Mouse (Mus musculus): Measurements from ENCODE around the gene Tmem258. TPM values are rescaled to one million over a fixed set of nuclear protein-coding genes. Genes with fewer than 3 reads are reported as not detected.

Tmem258 gene
- polyA plus RNA-seq, 1 experiment = 135 TPM

GRCm38 (mm10) chr19:10204616-10205001, 795 bp downstream of the Tmem258 start:
- DNase-seq = peak; percentile 65
- Histone ChIP-seq H3K4me3 (ENCODE audit: insufficient read depth, low read depth, low read length) (peak overlapping the region; percentile 41), H3K4me1 (ENCODE audit: control insufficient read depth, insufficient read depth, low read length) (peaks cover 2% of the 10 kb centered on the region; the same call in 1 of the 2 replicates), H3K27ac (ENCODE audit: insufficient read depth, low read depth, low read length) (no peak overlapping the region), H3K36me3 (ENCODE audit: control insufficient read depth, insufficient read depth, low read length) (no peaks in the 10 kb centered on the region), H3K27me3 (replicated peaks; ENCODE audit: control insufficient read depth, insufficient read depth, low read length) (no peaks in the 10 kb centered on the region)
- WGBS = under 1% methylated on average over 5 of the region's 5 CpGs
- peak; percentile 33 for TF ChIP-seq CTCF (conservative IDR thresholded peaks at IDR 0.05; ENCODE audit: insufficient read depth, insufficient read length, low read depth, low read length)
- TF ChIP-seq POLR2A (IDR thresholded peaks at IDR 0.05; ENCODE audit: low read depth, low read length) = no peak

- no peak for TF ChIP-seq CTCF (conservative IDR thresholded peaks at IDR 0.05; ENCODE audit: insufficient read depth, insufficient read length, low read depth, low read length)
- no peak for TF ChIP-seq POLR2A (IDR thresholded peaks at IDR 0.05; ENCODE audit: low read depth, low read length)
- H3K4me1 ChIP-seq (ENCODE audit: control insufficient read depth, insufficient read depth, low read length) = peaks cover 2% of the 10 kb centered on the region; the same call in 1 of the 2 replicates
- H3K4me3 ChIP-seq (ENCODE audit: insufficient read depth, low read depth, low read length) = no peak overlapping the region
- 58% methylated on average over 6 of the region's 6 CpGs for WGBS
- H3K27ac ChIP-seq (ENCODE audit: insufficient read depth, low read depth, low read length) = no peak overlapping the region
- H3K36me3 ChIP-seq (ENCODE audit: control insufficient read depth, insufficient read depth, low read length) = no peaks in the 10 kb centered on the region
- no peaks in the 10 kb centered on the region for H3K27me3 ChIP-seq (replicated peaks; ENCODE audit: control insufficient read depth, insufficient read depth, low read length)
- DNase-seq = no peak
Observed at GRCm38 (mm10) chr19:10205051-10205450, 1.2 kb downstream of the Tmem258 start.

- H3K4me1 ChIP-seq (ENCODE audit: control insufficient read depth, insufficient read depth, low read length) = peaks cover 2% of the 10 kb centered on the region; the same call in 1 of the 2 replicates
- no peak for TF ChIP-seq POLR2A (IDR thresholded peaks at IDR 0.05; ENCODE audit: low read depth, low read length)
- TF ChIP-seq CTCF (conservative IDR thresholded peaks at IDR 0.05; ENCODE audit: insufficient read depth, insufficient read length, low read depth, low read length) = no peak
- no peaks in the 10 kb centered on the region for H3K27me3 ChIP-seq (replicated peaks; ENCODE audit: control insufficient read depth, insufficient read depth, low read length)
- WGBS = 88% methylated on average over 3 of the region's 3 CpGs
- DNase-seq = no peak
- no peaks in the 10 kb centered on the region for H3K36me3 ChIP-seq (ENCODE audit: control insufficient read depth, insufficient read depth, low read length)
- H3K4me3 ChIP-seq (ENCODE audit: insufficient read depth, low read depth, low read length) = no peak overlapping the region
- H3K27ac ChIP-seq (ENCODE audit: insufficient read depth, low read depth, low read length) = no peak overlapping the region
Observed at GRCm38 (mm10) chr19:10208851-10209250, 5.0 kb downstream of the Tmem258 start.

- TF ChIP-seq CTCF (conservative IDR thresholded peaks at IDR 0.05; ENCODE audit: insufficient read depth, insufficient read length, low read depth, low read length) (no peak), POLR2A (IDR thresholded peaks at IDR 0.05; ENCODE audit: low read depth, low read length) (no peak)
- Histone ChIP-seq H3K4me3 (ENCODE audit: insufficient read depth, low read depth, low read length) (no peak overlapping the region), H3K4me1 (ENCODE audit: control insufficient read depth, insufficient read depth, low read length) (no peaks in the 10 kb centered on the region), H3K27ac (ENCODE audit: insufficient read depth, low read depth, low read length) (no peak overlapping the region), H3K36me3 (ENCODE audit: control insufficient read depth, insufficient read depth, low read length) (no peaks in the 10 kb centered on the region), H3K27me3 (replicated peaks; ENCODE audit: control insufficient read depth, insufficient read depth, low read length) (no peaks in the 10 kb centered on the region)
- DNase-seq = no peak
- WGBS = 79% methylated on average over 4 of the region's 4 CpGs
Observed at GRCm38 (mm10) chr19:10210885-10211284, 7.1 kb downstream of the Tmem258 start.

- TF ChIP-seq CTCF (conservative IDR thresholded peaks at IDR 0.05; ENCODE audit: insufficient read depth, insufficient read length, low read depth, low read length) (no peak), POLR2A (IDR thresholded peaks at IDR 0.05; ENCODE audit: low read depth, low read length) (no peak)
- 81% methylated on average over 10 of the region's 10 CpGs for WGBS
- Histone ChIP-seq H3K4me3 (ENCODE audit: insufficient read depth, low read depth, low read length) (no peak overlapping the region), H3K36me3 (ENCODE audit: control insufficient read depth, insufficient read depth, low read length) (no peaks in the 10 kb centered on the region), H3K4me1 (ENCODE audit: control insufficient read depth, insufficient read depth, low read length) (no peaks in the 10 kb centered on the region), H3K27me3 (replicated peaks; ENCODE audit: control insufficient read depth, insufficient read depth, low read length) (no peaks in the 10 kb centered on the region), H3K27ac (ENCODE audit: insufficient read depth, low read depth, low read length) (no peak overlapping the region)
- no peak for DNase-seq
Observed at GRCm38 (mm10) chr19:10213796-10214471, 10.1 kb downstream of the Tmem258 start.

GRCm38 (mm10) chr19:10216101-10216500, 12.3 kb downstream of the Tmem258 start:
- H3K27ac ChIP-seq (ENCODE audit: insufficient read depth, low read depth, low read length) = no peak overlapping the region
- 62% methylated on average over 8 of the region's 8 CpGs for WGBS
- TF ChIP-seq POLR2A (IDR thresholded peaks at IDR 0.05; ENCODE audit: low read depth, low read length) (no peak), CTCF (conservative IDR thresholded peaks at IDR 0.05; ENCODE audit: insufficient read depth, insufficient read length, low read depth, low read length) (no peak)

GRCm38 (mm10) chr19:10219108-10219507, 15.3 kb downstream of the Tmem258 start:
- no peak overlapping the region for H3K27ac ChIP-seq (ENCODE audit: insufficient read depth, low read depth, low read length)
- 43% methylated on average over 3 of the region's 3 CpGs for WGBS
- peak; percentile 52 for DNase-seq
- H3K4me1 ChIP-seq (ENCODE audit: control insufficient read depth, insufficient read depth, low read length) = no peaks in the 10 kb centered on the region
- no peak overlapping the region for H3K4me3 ChIP-seq (ENCODE audit: insufficient read depth, low read depth, low read length)
- TF ChIP-seq POLR2A (IDR thresholded peaks at IDR 0.05; ENCODE audit: low read depth, low read length) = no peak
- peak; percentile 61 for TF ChIP-seq CTCF (conservative IDR thresholded peaks at IDR 0.05; ENCODE audit: insufficient read depth, insufficient read length, low read depth, low read length)
- H3K27me3 ChIP-seq (replicated peaks; ENCODE audit: control insufficient read depth, insufficient read depth, low read length) = no peaks in the 10 kb centered on the region
- H3K36me3 ChIP-seq (ENCODE audit: control insufficient read depth, insufficient read depth, low read length) = no peaks in the 10 kb centered on the region

More at GRCm38 (mm10) chr19:10216101-10216500, 12.3 kb downstream of the Tmem258 start:
- Histone ChIP-seq H3K27me3 (replicated peaks; ENCODE audit: control insufficient read depth, insufficient read depth, low read length) (no peaks in the 10 kb centered on the region), H3K4me1 (ENCODE audit: control insufficient read depth, insufficient read depth, low read length) (no peaks in the 10 kb centered on the region), H3K36me3 (ENCODE audit: control insufficient read depth, insufficient read depth, low read length) (no peaks in the 10 kb centered on the region), H3K4me3 (ENCODE audit: insufficient read depth, low read depth, low read length) (no peak overlapping the region)
- no peak for DNase-seq
